Mouse (Mus musculus) midbrain, embryonic 15.5 days (tissue): ENCODE measurements around the gene Pcnx. TPM values are rescaled to one million over a fixed set of nuclear protein-coding genes. Genes with fewer than 3 reads are reported as not detected.

ENCODE experiments used
- ATAC-seq: fragments of 200-750 bp; cut with Nextera tagmentation; replicated peaks from 2 replicates; pipeline ENCODE4 v1.8.0; 2017; ENCODE audit warnings: moderate TSS enrichment
- H3K27ac ChIP-seq: fragments of 300-500 bp; sonication (generic); 2 replicates; pipeline ENCODE4 v1.5.1; 2015; ENCODE audit warnings: mild to moderate bottlenecking, inconsistent platforms
- H3K27me3 ChIP-seq: fragments of 300-500 bp; sonication (generic); replicated peaks from 2 replicates; pipeline ENCODE4 v1.6.1; 2015; ENCODE audit warnings: inconsistent platforms
- H3K36me3 ChIP-seq: fragments of 300-500 bp; sonication (generic); replicated peaks from 2 replicates; pipeline ENCODE4 v1.6.1; 2015; ENCODE audit warnings: inconsistent platforms
- H3K4me1 ChIP-seq: fragments of 300-500 bp; sonication (generic); 2 replicates; pipeline ENCODE4 v1.6.1; 2015; ENCODE audit warnings: inconsistent platforms
- H3K4me2 ChIP-seq: fragments of 300-500 bp; sonication (generic); 2 replicates; pipeline ENCODE4 v1.6.1; 2015; ENCODE audit warnings: inconsistent platforms, mild to moderate bottlenecking, moderate library complexity
- H3K4me3 ChIP-seq: fragments of 300-500 bp; sonication (generic); 2 replicates; pipeline ENCODE4 v1.5.1; 2015; ENCODE audit warnings: mild to moderate bottlenecking, inconsistent platforms
- H3K9ac ChIP-seq: fragments of 300-500 bp; sonication (generic); 2 replicates; pipeline ENCODE4 v1.6.1; 2015; ENCODE audit warnings: mild to moderate bottlenecking, inconsistent platforms
- H3K9me3 ChIP-seq: fragments of 300-500 bp; sonication (generic); 2 replicates; pipeline ENCODE4 v1.6.1; 2016; ENCODE audit warnings: inconsistent platforms
- WGBS: fragments of 180-500 bp; shearing (Covaris S2); methylation state at CpG from one replicate; pipeline ENCODE4 v1.1.7; 2015; ENCODE audit warnings: mixed read lengths; 5-methylcytosine and 5-hydroxymethylcytosine counted together
- polyA plus RNA-seq: library from polyadenylated mRNA; unstranded; fragments of >200 nt; fragmentation: Nextera tagmentation; extraction: Ambion mirVana; gene quantifications from 2 replicates; pipeline ENCODE4 v1.2.1, GENCODE M21; 2015

Pcnx gene
- polyA plus RNA-seq, 1 experiment from 2014 or later: 12.2 TPM

- no peak overlapping the region for H3K9ac ChIP-seq
- H3K27ac ChIP-seq: no peak overlapping the region
- no peaks in the 10 kb centered on the region for H3K27me3 ChIP-seq
- no peak overlapping the region for H3K4me3 ChIP-seq
- no peak for ATAC-seq
- no peaks in the 10 kb centered on the region for H3K36me3 ChIP-seq
- 88% methylated on average over 5 of the region's 5 CpGs for WGBS
- H3K9me3 ChIP-seq: no peaks in the 10 kb centered on the region
- H3K4me2 ChIP-seq: no peak overlapping the region
- 0 out of 2 replicates have a peak, but pooled peaks cover 6% of the 10 kb centered on the region for H3K4me1 ChIP-seq
These were observed 74.7 kb downstream of the Pcnx start for GRCm38 (mm10) chr12:81934510-81934909.

- H3K4me2 ChIP-seq: no peak overlapping the region
- no peaks in the 10 kb centered on the region for H3K36me3 ChIP-seq
- no peaks in the 10 kb centered on the region for H3K27me3 ChIP-seq
- no peak overlapping the region for H3K4me3 ChIP-seq
- no peak overlapping the region for H3K9ac ChIP-seq
- ATAC-seq: no peak
- H3K4me1 ChIP-seq: 0 out of 2 replicates have a peak, but pooled peaks cover 6% of the 10 kb centered on the region
- H3K27ac ChIP-seq: no peak overlapping the region
- no peaks in the 10 kb centered on the region for H3K9me3 ChIP-seq
- 46% methylated on average over 4 of the region's 4 CpGs for WGBS
These were observed 76.2 kb downstream of the Pcnx start for GRCm38 (mm10) chr12:81936066-81936465.

DNA sequence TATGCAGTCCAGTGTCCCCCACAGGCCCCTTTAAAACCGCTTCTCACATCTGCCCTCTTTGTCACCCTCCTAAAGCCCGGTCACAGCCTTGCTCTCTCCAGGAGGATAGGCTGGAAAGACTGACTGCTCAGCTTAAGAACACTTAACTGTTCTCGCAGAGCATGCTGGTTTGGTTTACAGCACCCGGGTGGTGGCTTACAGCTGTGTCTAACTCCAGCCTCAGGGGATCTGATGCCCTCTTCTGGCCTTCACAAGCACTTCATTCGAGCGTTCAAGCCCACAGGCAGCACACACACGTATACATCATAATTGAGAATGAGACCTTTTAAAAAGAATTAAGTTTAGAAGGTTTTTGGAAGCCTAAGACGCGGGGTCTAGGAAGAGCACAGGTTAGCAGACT is 81.4 kb downstream of the Pcnx start:
- no peak overlapping the region for H3K27ac ChIP-seq
- no peak overlapping the region for H3K4me2 ChIP-seq
- 0 out of 2 replicates have a peak, but pooled peaks cover 3% of the 10 kb centered on the region for H3K4me1 ChIP-seq
- ATAC-seq: no peak
- WGBS: 82% methylated on average over 9 of the region's 9 CpGs
- no peak overlapping the region for H3K4me3 ChIP-seq
- H3K36me3 ChIP-seq: no peaks in the 10 kb centered on the region
- no peaks in the 10 kb centered on the region for H3K27me3 ChIP-seq
- H3K9ac ChIP-seq: no peak overlapping the region
- H3K9me3 ChIP-seq: no peaks in the 10 kb centered on the region

- Histone ChIP-seq H3K36me3 (no peaks in the 10 kb centered on the region), H3K9me3 (no peaks in the 10 kb centered on the region), H3K4me2 (no peak overlapping the region), H3K4me1 (no peaks in the 10 kb centered on the region), H3K9ac (no peak overlapping the region), H3K4me3 (no peak overlapping the region), H3K27me3 (no peaks in the 10 kb centered on the region), H3K27ac (no peak overlapping the region)
- 86% methylated on average over 12 of the region's 12 CpGs for WGBS
- ATAC-seq: no peak
These were observed 83.7 kb downstream of the Pcnx start for GRCm38 (mm10) chr12:81943331-81944062.

- H3K4me1 ChIP-seq: no peaks in the 10 kb centered on the region
- H3K9ac ChIP-seq: no peak overlapping the region
- no peak overlapping the region for H3K4me3 ChIP-seq
- 93% methylated on average over 6 of the region's 6 CpGs for WGBS
- no peak overlapping the region for H3K27ac ChIP-seq
- peaks cover 14% of the 10 kb centered on the region; the same call in 1 of the 2 replicates for H3K36me3 ChIP-seq
- no peaks in the 10 kb centered on the region for H3K9me3 ChIP-seq
- no peaks in the 10 kb centered on the region for H3K27me3 ChIP-seq
- no peak overlapping the region for H3K4me2 ChIP-seq
- ATAC-seq: no peak
These were observed 89.2 kb downstream of the Pcnx start for GRCm38 (mm10) chr12:81949026-81949425.

DNA sequence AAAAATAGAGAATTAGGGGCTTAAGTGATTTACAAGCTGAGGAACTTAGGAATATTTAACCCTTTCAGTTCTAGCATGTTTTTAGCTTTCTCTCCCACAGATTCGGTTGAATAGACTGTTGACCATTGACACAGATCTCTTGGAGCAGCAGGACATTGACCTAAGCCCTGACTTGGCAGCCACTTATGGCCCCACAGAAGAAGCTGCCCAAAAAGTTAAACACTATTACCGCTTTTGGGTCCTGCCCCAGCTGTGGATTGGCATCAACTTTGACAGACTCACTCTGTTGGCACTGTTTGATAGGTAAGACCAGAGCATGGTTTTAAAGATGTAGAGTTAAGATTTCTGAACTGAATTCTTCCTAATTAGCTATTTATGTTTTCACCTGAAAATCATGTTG is 90.2 kb downstream of the Pcnx start:
- Histone ChIP-seq H3K9ac (no peak overlapping the region), H3K36me3 (peaks cover 14% of the 10 kb centered on the region; the same call in 1 of the 2 replicates), H3K4me2 (no peak overlapping the region), H3K9me3 (no peaks in the 10 kb centered on the region), H3K27ac (no peak overlapping the region), H3K27me3 (no peaks in the 10 kb centered on the region), H3K4me1 (no peaks in the 10 kb centered on the region), H3K4me3 (no peak overlapping the region)
- ATAC-seq: no peak
- WGBS: 93% methylated on average over 2 of the region's 2 CpGs

DNA sequence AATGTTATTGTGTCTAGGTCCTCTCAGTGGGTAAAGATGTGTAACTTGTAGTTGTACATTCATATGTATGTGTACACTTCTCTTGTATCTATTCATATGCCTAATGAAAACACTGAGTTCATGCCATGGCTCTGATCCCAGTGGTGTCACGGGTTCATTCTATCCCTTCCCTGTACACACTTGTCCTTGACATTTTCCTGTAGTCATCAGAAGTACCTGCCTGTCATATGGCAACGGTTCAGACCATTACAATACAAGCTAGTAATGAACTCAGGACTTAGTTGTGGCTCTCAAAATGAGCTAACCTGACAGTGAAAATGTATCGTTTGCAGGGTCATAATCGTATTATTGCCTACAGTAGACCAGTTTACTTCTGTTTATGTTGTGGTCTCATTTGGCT is 98.5 kb downstream of the Pcnx start:
- Histone ChIP-seq H3K9ac (no peak overlapping the region), H3K36me3 (no peaks in the 10 kb centered on the region; the same call in 1 of the 2 replicates), H3K4me1 (no peaks in the 10 kb centered on the region), H3K4me2 (no peak overlapping the region), H3K4me3 (no peak overlapping the region), H3K27ac (no peak overlapping the region), H3K9me3 (no peaks in the 10 kb centered on the region), H3K27me3 (no peaks in the 10 kb centered on the region)
- 92% methylated on average over 4 of the region's 4 CpGs for WGBS
- no peak for ATAC-seq

GRCm38 (mm10) chr12:81965416-81965815 is 105.6 kb downstream of the Pcnx start:
- Histone ChIP-seq H3K27ac (no peak overlapping the region), H3K27me3 (no peaks in the 10 kb centered on the region), H3K9ac (no peak overlapping the region), H3K4me1 (no peaks in the 10 kb centered on the region), H3K4me2 (no peak overlapping the region), H3K9me3 (no peaks in the 10 kb centered on the region), H3K36me3 (peaks cover 22% of the 10 kb centered on the region; the same call in 1 of the 2 replicates), H3K4me3 (no peak overlapping the region)
- 96% methylated on average over 2 of the region's 2 CpGs for WGBS
- ATAC-seq: no peak

GRCm38 (mm10) chr12:81971042-81971883 is 111.4 kb downstream of the Pcnx start:
- no peaks in the 10 kb centered on the region for H3K27me3 ChIP-seq
- 89% methylated on average over 19 of the region's 19 CpGs for WGBS
- H3K27ac ChIP-seq: no peak overlapping the region
- ATAC-seq: no peak
- no peak overlapping the region for H3K4me3 ChIP-seq
- no peak overlapping the region for H3K9ac ChIP-seq
- H3K9me3 ChIP-seq: no peaks in the 10 kb centered on the region
- H3K4me1 ChIP-seq: no peaks in the 10 kb centered on the region
- peaks cover 37% of the 10 kb centered on the region for H3K36me3 ChIP-seq
- H3K4me2 ChIP-seq: no peak overlapping the region

GRCm38 (mm10) chr12:81971884-81972362 is 112.1 kb downstream of the Pcnx start:
- no peak overlapping the region for H3K4me2 ChIP-seq
- WGBS: 70% methylated on average over 8 of the region's 8 CpGs
- H3K9me3 ChIP-seq: no peaks in the 10 kb centered on the region
- peaks cover 35% of the 10 kb centered on the region for H3K36me3 ChIP-seq
- H3K27me3 ChIP-seq: no peaks in the 10 kb centered on the region
- no peak for ATAC-seq
- H3K27ac ChIP-seq: no peak overlapping the region
- no peaks in the 10 kb centered on the region for H3K4me1 ChIP-seq
- no peak overlapping the region for H3K9ac ChIP-seq
- no peak overlapping the region for H3K4me3 ChIP-seq

GRCm38 (mm10) chr12:81974806-81975205 is 115.0 kb downstream of the Pcnx start:
- WGBS: 73% methylated on average over 2 of the region's 2 CpGs
- H3K36me3 ChIP-seq: peaks cover 43% of the 10 kb centered on the region

GRCm38 (mm10) chr12:81977346-81977745 is 117.5 kb downstream of the Pcnx start:
- H3K9me3 ChIP-seq: no peaks in the 10 kb centered on the region
- H3K36me3 ChIP-seq: peaks cover 62% of the 10 kb centered on the region
- H3K4me3 ChIP-seq: no peak overlapping the region
- no peak overlapping the region for H3K9ac ChIP-seq
- H3K27ac ChIP-seq: no peak overlapping the region
- ATAC-seq: no peak
- WGBS: 78% methylated on average over 4 of the region's 4 CpGs
- H3K27me3 ChIP-seq: no peaks in the 10 kb centered on the region
- H3K4me1 ChIP-seq: no peaks in the 10 kb centered on the region
- H3K4me2 ChIP-seq: no peak overlapping the region

More at GRCm38 (mm10) chr12:81974806-81975205, 115.0 kb downstream of the Pcnx start:
- H3K27me3 ChIP-seq: no peaks in the 10 kb centered on the region
- no peak overlapping the region for H3K4me3 ChIP-seq
- H3K9me3 ChIP-seq: no peaks in the 10 kb centered on the region
- ATAC-seq: no peak
- H3K27ac ChIP-seq: no peak overlapping the region
- no peak overlapping the region for H3K4me2 ChIP-seq
- H3K4me1 ChIP-seq: no peaks in the 10 kb centered on the region
- no peak overlapping the region for H3K9ac ChIP-seq
